Mouse (Mus musculus) lung, embryonic 16.5 days (tissue): ENCODE measurements around the gene Atf6. TPM values are rescaled to one million over a fixed set of nuclear protein-coding genes. Genes with fewer than 3 reads are reported as not detected.

ENCODE experiments used
- ATAC-seq: fragments of 200-750 bp; cut with Nextera tagmentation; 2 replicates; pipeline ENCODE4 v1.8.0; 2017; ENCODE audit warnings: low read depth, mild to moderate bottlenecking, moderate library complexity
- H3K27ac ChIP-seq: fragments of 300-500 bp; sonication (generic); 2 replicates; pipeline ENCODE4 v1.5.1; 2014; ENCODE audit warnings: mild to moderate bottlenecking, control low read depth, low read length
- H3K27me3 ChIP-seq: fragments of 300-500 bp; sonication (generic); 2 replicates; pipeline ENCODE4 v1.6.1; 2014; ENCODE audit warnings: low read depth, low read length, mixed read lengths; ENCODE audit not compliant: control insufficient read depth, insufficient read depth
- H3K36me3 ChIP-seq: fragments of 300-500 bp; sonication (generic); 2 replicates; pipeline ENCODE4 v1.6.1; 2014; ENCODE audit warnings: low read length; ENCODE audit not compliant: control insufficient read depth, insufficient read depth
- H3K4me1 ChIP-seq: fragments of 300-500 bp; sonication (generic); replicated peaks from 2 replicates; pipeline ENCODE4 v1.6.1; 2014; ENCODE audit warnings: low read length, mixed read lengths; ENCODE audit not compliant: control insufficient read depth, insufficient read depth
- H3K4me2 ChIP-seq: fragments of 300-500 bp; sonication (generic); 2 replicates; pipeline ENCODE4 v1.6.1; 2014; ENCODE audit warnings: low read depth, low read length, control low read depth
- H3K4me3 ChIP-seq: fragments of 300-500 bp; sonication (generic); 2 replicates; pipeline ENCODE4 v1.5.1; 2014; ENCODE audit warnings: mild to moderate bottlenecking, low read length, control low read depth
- H3K9ac ChIP-seq: fragments of 300-500 bp; sonication (generic); 2 replicates; pipeline ENCODE4 v1.6.1; 2014; ENCODE audit warnings: low read length, control low read depth
- H3K9me3 ChIP-seq: fragments of 300-500 bp; sonication (generic); 2 replicates; pipeline ENCODE4 v1.6.1; 2016; ENCODE audit warnings: low read length; ENCODE audit not compliant: control insufficient read depth
- WGBS: fragments of 180-500 bp; shearing (Covaris S2); extraction: QIAGEN DNeasy Blood & Tissue Kit; methylation state at CpG from one replicate; pipeline ENCODE4 v1.1.7; 2014; 5-methylcytosine and 5-hydroxymethylcytosine counted together
- polyA plus RNA-seq: library from polyadenylated mRNA; unstranded; fragments of >200 nt; fragmentation: Nextera tagmentation; extraction: Ambion mirVana; gene quantifications from 2 replicates; pipeline ENCODE4 v1.2.1, GENCODE M21; 2015

Gene Atf6
- polyA plus RNA-seq, 1 experiment from 2014 or later: 11.1 TPM

- H3K27ac ChIP-seq: peak overlapping the region; percentile 32
- 34% methylated on average over 25 of the region's 25 CpGs for WGBS
- H3K9me3 ChIP-seq: no peaks in the 10 kb centered on the region
- peak overlapping the region; percentile 18; the same call in 1 of the 2 replicates for H3K4me3 ChIP-seq
- peaks cover 6% of the 10 kb centered on the region for H3K4me1 ChIP-seq
- ATAC-seq: peak; percentile 76
- no peaks in the 10 kb centered on the region for H3K27me3 ChIP-seq
- H3K9ac ChIP-seq: peak overlapping the region; percentile 41; the same call in 1 of the 2 replicates
- H3K36me3 ChIP-seq: 0 out of 2 replicates have a peak, but pooled peaks cover 2% of the 10 kb centered on the region
- peak overlapping the region; percentile 39 for H3K4me2 ChIP-seq
Measured at GRCm38 (mm10) chr1:170771437-170772003, 96.1 kb downstream of the Atf6 start.

GRCm38 (mm10) chr1:170770691-170771090 is 96.9 kb downstream of the Atf6 start:
- 66% methylated on average over 14 of the region's 14 CpGs for WGBS
- Histone ChIP-seq H3K4me3 (no peak overlapping the region), H3K9ac (no peak overlapping the region), H3K4me1 (peaks cover 6% of the 10 kb centered on the region), H3K27ac (peak overlapping the region; percentile 85), H3K36me3 (0 out of 2 replicates have a peak, but pooled peaks cover 2% of the 10 kb centered on the region), H3K9me3 (no peaks in the 10 kb centered on the region), H3K4me2 (no peak overlapping the region), H3K27me3 (no peaks in the 10 kb centered on the region)
- ATAC-seq: peak; percentile 92

GRCm38 (mm10) chr1:170766997-170767396 is 100.6 kb downstream of the Atf6 start:
- H3K9ac ChIP-seq: no peak overlapping the region
- H3K4me1 ChIP-seq: peaks cover 6% of the 10 kb centered on the region
- no peak overlapping the region for H3K4me3 ChIP-seq
- 38% methylated on average over 2 of the region's 2 CpGs for WGBS
- no peaks in the 10 kb centered on the region for H3K27me3 ChIP-seq
- peak overlapping the region; percentile 9; the same call in 1 of the 2 replicates for H3K27ac ChIP-seq
- H3K36me3 ChIP-seq: no peaks in the 10 kb centered on the region
- H3K4me2 ChIP-seq: no peak overlapping the region
- ATAC-seq: peak; percentile 29; the same call in 1 of the 2 replicates
- no peaks in the 10 kb centered on the region for H3K9me3 ChIP-seq

- Histone ChIP-seq H3K36me3 (no peaks in the 10 kb centered on the region), H3K4me3 (no peak overlapping the region), H3K4me2 (no peak overlapping the region), H3K27ac (no peak overlapping the region), H3K9me3 (no peaks in the 10 kb centered on the region), H3K9ac (no peak overlapping the region), H3K27me3 (no peaks in the 10 kb centered on the region), H3K4me1 (peaks cover 2% of the 10 kb centered on the region; the same call in 1 of the 2 replicates)
- ATAC-seq: no peak
- 55% methylated on average over 1 of the region's 1 CpGs for WGBS
Measured at GRCm38 (mm10) chr1:170764798-170765197, 102.8 kb downstream of the Atf6 start.

GRCm38 (mm10) chr1:170761634-170762033 is 105.9 kb downstream of the Atf6 start:
- no peaks in the 10 kb centered on the region for H3K27me3 ChIP-seq
- no peak overlapping the region for H3K27ac ChIP-seq
- no peak overlapping the region for H3K4me2 ChIP-seq
- no peak overlapping the region for H3K4me3 ChIP-seq
- ATAC-seq: no peak
- H3K4me1 ChIP-seq: no peaks in the 10 kb centered on the region; the same call in 1 of the 2 replicates
- H3K9me3 ChIP-seq: no peaks in the 10 kb centered on the region
- H3K9ac ChIP-seq: no peak overlapping the region
- 91% methylated on average over 1 of the region's 1 CpGs for WGBS
- H3K36me3 ChIP-seq: no peaks in the 10 kb centered on the region

GRCm38 (mm10) chr1:170753597-170753996 is 114.0 kb downstream of the Atf6 start:
- WGBS: 88% methylated on average over 5 of the region's 5 CpGs
- Histone ChIP-seq H3K36me3 (no peaks in the 10 kb centered on the region), H3K9ac (no peak overlapping the region), H3K27ac (no peak overlapping the region), H3K9me3 (no peaks in the 10 kb centered on the region), H3K27me3 (no peaks in the 10 kb centered on the region), H3K4me3 (no peak overlapping the region), H3K4me2 (no peak overlapping the region), H3K4me1 (no peaks in the 10 kb centered on the region)
- no peak for ATAC-seq

- no peak overlapping the region for H3K27ac ChIP-seq
- no peak for ATAC-seq
- H3K4me3 ChIP-seq: no peak overlapping the region
- no peak overlapping the region for H3K4me2 ChIP-seq
- no peaks in the 10 kb centered on the region for H3K9me3 ChIP-seq
- H3K9ac ChIP-seq: no peak overlapping the region
- 88% methylated on average over 7 of the region's 7 CpGs for WGBS
- H3K27me3 ChIP-seq: no peaks in the 10 kb centered on the region
- no peaks in the 10 kb centered on the region for H3K4me1 ChIP-seq
- H3K36me3 ChIP-seq: no peaks in the 10 kb centered on the region
Measured at GRCm38 (mm10) chr1:170751797-170752196, 115.8 kb downstream of the Atf6 start.

GRCm38 (mm10) chr1:170746523-170746922 is 121.0 kb downstream of the Atf6 start:
- H3K4me2 ChIP-seq: no peak overlapping the region
- no peaks in the 10 kb centered on the region for H3K4me1 ChIP-seq
- H3K36me3 ChIP-seq: no peaks in the 10 kb centered on the region
- H3K27me3 ChIP-seq: no peaks in the 10 kb centered on the region
- 79% methylated on average over 5 of the region's 5 CpGs for WGBS
- H3K9me3 ChIP-seq: no peaks in the 10 kb centered on the region
- 0 out of 2 replicates have a peak overlapping the region, but pooled peaks have one; percentile 8 for H3K27ac ChIP-seq
- no peak overlapping the region for H3K9ac ChIP-seq
- no peak overlapping the region for H3K4me3 ChIP-seq
- ATAC-seq: no peak

- Histone ChIP-seq H3K27me3 (no peaks in the 10 kb centered on the region), H3K9ac (no peak overlapping the region), H3K4me2 (no peak overlapping the region), H3K9me3 (no peaks in the 10 kb centered on the region), H3K27ac (no peak overlapping the region), H3K4me3 (no peak overlapping the region), H3K36me3 (no peaks in the 10 kb centered on the region), H3K4me1 (no peaks in the 10 kb centered on the region)
- 69% methylated on average over 5 of the region's 5 CpGs for WGBS
- no peak for ATAC-seq
Measured at GRCm38 (mm10) chr1:170741497-170742246, 125.9 kb downstream of the Atf6 start.
